Mouse (Mus musculus): ENCODE results near the gene Megf11. TPM values are rescaled to one million over a fixed set of nuclear protein-coding genes. Genes with fewer than 3 reads are reported as not detected.
"Not testable (repeated sequence)": the region's sequence is repeated elsewhere in the genome, so short reads cannot be mapped to it uniquely, and the experiment has no call there.

Megf11 gene
- total RNA-seq, 2 experiments from 2014 or later: 14.1 to 18.5 TPM

DNA sequence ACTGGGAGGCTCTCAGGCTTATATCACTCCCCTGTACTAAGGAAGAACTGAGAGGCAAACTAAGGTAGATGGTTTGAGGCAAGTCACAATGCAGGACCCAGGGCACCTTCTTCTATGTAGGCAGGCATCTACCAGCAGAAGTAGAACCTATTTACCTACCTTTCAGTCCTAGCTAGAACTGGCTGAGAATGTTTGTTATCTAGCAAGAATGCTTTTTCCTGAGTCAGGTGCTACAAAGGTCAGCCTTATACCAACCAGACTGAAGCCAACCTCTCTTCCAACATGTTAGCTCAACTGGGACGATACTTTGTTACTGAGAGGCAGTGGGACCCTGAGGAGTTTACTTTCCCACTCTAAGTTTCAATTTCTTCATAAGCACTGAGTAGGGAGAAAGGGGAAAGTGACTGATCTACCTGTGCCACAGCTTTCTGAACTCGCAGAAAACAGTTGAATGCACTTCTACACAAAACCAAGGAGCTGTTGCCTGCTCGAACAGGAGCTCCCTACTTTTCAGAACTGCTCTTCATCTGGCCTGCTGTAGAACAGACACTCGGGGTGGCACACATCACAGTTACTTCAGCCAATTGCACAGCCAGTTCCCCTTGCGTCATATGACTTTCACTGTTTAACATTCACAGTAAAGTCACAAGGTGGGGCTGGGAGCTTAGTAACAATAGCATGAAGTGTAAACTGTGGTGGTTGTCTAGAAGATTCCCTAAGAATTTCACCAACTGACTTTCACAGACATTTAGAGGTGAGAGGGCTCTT lies 318.8 kb downstream of the Megf11 start:
- H3K27ac ChIP-seq: peak overlapping the region; percentile 59; the same call in 1 of the 2 replicates
- no peak overlapping the region for H3K4me3 ChIP-seq
- no peak for TF ChIP-seq CTCF (conservative IDR thresholded peaks at IDR 0.05)
- no peak for DNase-seq (ENCODE audit: low spot score in 2 of 2)

DNA sequence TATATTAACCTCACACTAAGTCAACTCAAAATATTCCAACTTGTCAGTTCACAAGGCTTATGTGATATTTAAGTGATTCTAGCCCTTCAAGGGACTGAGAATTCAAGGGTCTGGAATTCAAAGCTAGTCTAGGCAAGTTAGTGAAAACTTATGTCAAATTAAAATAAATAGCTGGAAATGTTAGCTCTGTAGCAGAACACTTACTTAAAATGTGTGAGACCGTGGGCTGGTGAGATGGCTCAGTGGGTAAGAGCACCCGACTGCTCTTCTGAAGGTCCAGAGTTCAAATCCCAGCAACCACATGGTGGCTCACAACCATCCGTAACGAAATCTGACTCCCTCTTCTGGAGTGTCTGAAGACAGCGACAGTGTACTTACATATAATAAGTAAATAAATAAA lies 324.9 kb downstream of the Megf11 start:
- not testable (repeated sequence) for DNase-seq (ENCODE audit: low spot score in 2 of 2); H3K4me3 ChIP-seq; H3K27ac ChIP-seq

GRCm38 (mm10) chr9:64719526-64720163 lies 334.2 kb downstream of the Megf11 start:
- Histone ChIP-seq H3K4me3 (no peak overlapping the region), H3K27ac (no peak overlapping the region)
- TF ChIP-seq CTCF (conservative IDR thresholded peaks at IDR 0.05): no peak
- DNase-seq (ENCODE audit: low spot score in 2 of 2): no peak

DNA sequence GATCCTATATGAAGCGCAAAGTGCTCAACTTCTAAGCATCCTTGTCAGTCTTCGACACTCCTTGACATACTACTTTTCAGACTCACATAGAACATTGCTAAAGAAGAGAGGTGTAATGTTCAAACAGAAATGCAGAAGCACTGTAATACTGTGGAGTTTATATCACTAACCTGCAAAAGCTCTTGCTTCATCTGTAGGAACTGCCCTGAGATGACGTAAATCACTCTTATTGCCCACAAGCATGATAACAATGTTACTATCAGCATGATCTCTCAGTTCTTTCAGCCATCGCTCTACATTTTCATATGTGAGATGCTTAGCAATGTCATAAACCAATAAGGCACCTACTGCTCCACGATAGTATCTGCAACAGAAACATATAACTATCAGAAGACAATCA lies 341.0 kb downstream of the Megf11 start:
- no peak overlapping the region for H3K4me3 ChIP-seq
- no peak for DNase-seq (ENCODE audit: low spot score in 2 of 2)
- no peak overlapping the region for H3K27ac ChIP-seq
- TF ChIP-seq CTCF (conservative IDR thresholded peaks at IDR 0.05): no peak

GRCm38 (mm10) chr9:64731029-64731560 lies 345.7 kb downstream of the Megf11 start:
- no peak for DNase-seq (ENCODE audit: low spot score in 2 of 2)
- Histone ChIP-seq H3K27ac (no peak overlapping the region), H3K4me3 (no peak overlapping the region)
- TF ChIP-seq CTCF (conservative IDR thresholded peaks at IDR 0.05): no peak

DNA sequence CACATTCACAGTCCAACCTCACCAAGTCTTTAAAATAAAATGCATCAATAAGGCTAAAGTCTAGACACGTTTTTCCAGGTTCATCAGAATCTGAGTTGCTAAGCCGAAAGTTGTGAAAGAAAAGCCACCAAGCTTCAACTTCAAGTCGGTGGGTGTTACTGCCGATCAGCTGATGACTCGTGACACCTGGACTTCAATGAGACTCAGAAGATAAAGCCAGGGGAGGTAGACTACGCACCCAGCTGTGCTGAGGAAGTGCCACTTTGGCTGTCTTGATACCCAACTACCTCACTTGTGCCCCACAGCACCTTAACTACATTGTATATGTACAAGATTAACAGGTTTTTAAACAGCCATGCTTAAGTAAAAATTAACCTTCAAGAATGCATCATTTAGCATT lies 348.7 kb downstream of the Megf11 start:
- no peak for DNase-seq (ENCODE audit: low spot score in 2 of 2)

GRCm38 (mm10) chr9:64734992-64735391 lies 349.6 kb downstream of the Megf11 start:
- not testable (repeated sequence) for DNase-seq (ENCODE audit: low spot score in 2 of 2); H3K4me3 ChIP-seq; H3K27ac ChIP-seq

More for the DNA sequence above, 348.7 kb downstream of the Megf11 start:
- no peak overlapping the region for H3K4me3 ChIP-seq
- no peak for TF ChIP-seq CTCF (conservative IDR thresholded peaks at IDR 0.05)
- H3K27ac ChIP-seq: no peak overlapping the region

GRCm38 (mm10) chr9:64736076-64736638 lies 350.7 kb downstream of the Megf11 start:
- no peak for TF ChIP-seq CTCF (conservative IDR thresholded peaks at IDR 0.05)

DNA sequence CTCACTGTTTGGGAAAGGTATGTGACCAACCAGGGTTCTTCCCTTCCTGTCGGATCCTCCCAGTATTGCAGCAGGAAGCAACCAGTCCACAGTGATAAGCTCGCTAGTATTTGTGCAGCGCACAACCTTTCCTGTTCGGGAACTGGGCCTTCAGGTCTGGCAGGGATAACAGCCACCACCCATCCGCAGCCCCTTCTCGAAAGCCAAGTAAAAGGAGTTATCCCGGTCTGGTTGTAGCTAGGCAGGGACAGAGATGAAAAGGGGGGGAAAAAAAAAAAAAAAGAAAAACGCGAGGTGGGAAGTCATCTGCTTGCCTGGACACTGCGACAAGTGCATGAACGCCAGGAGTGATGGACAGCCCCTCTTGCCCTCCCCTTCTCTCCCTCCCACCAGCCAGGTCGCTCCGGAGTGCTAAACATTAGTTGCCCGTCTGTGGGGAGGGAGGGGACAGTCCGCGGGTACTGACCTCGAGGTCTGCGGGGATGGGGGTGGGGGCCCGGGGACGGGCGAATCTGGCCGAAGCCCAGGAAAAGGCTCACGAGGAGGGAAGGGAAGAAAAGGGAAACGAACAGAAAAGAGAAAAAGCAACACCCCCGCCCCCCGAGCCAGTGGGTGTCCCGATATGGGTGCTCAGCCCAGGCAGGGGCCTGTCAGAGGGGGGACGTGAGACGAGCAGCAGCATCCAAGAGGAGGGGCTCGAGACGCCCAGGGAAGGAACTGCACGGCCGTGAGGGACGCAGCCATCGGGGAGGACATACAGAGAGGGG lies 351.4 kb downstream of the Megf11 start:
- Histone ChIP-seq H3K27ac (peak overlapping the region; percentile 99), H3K4me3 (peak overlapping the region; percentile 90)
- peak; percentile 38 to 55 for DNase-seq (ENCODE audit: low spot score in 2 of 2)
- peak; percentile 69 for TF ChIP-seq CTCF (conservative IDR thresholded peaks at IDR 0.05)

More at GRCm38 (mm10) chr9:64736076-64736638, 350.7 kb downstream of the Megf11 start:
- Histone ChIP-seq H3K4me3 (peak overlapping the region; percentile 90), H3K27ac (peak overlapping the region; percentile 99)
- no peak for DNase-seq (ENCODE audit: low spot score in 2 of 2)

GRCm38 (mm10) chr9:64737406-64738201 lies 352.2 kb downstream of the Megf11 start, which contains the start of gene Rab11a:
Gene Rab11a, minus strand, starts transcription at chr9:64737758.
- peak; percentile 95 to 97 for DNase-seq (ENCODE audit: low spot score in 2 of 2)
- TF ChIP-seq CTCF (conservative IDR thresholded peaks at IDR 0.05): peak; percentile 41
- peak within 1 kb of the TSS; percentile 99 for H3K27ac ChIP-seq
- peak within 1 kb of the TSS; percentile 90 for H3K4me3 ChIP-seq

- TF ChIP-seq CTCF (conservative IDR thresholded peaks at IDR 0.05): no peak
- DNase-seq (ENCODE audit: low spot score in 2 of 2): no peak
Observed at GRCm38 (mm10) chr9:64739001-64739400, 353.6 kb downstream of the Megf11 start.

GRCm38 (mm10) chr9:64742453-64742852 lies 357.0 kb downstream of the Megf11 start:
- TF ChIP-seq CTCF (conservative IDR thresholded peaks at IDR 0.05): no peak
- no peak for DNase-seq (ENCODE audit: low spot score in 2 of 2)
- Histone ChIP-seq H3K4me3 (no peak overlapping the region), H3K27ac (no peak overlapping the region)

More at GRCm38 (mm10) chr9:64739001-64739400, 353.6 kb downstream of the Megf11 start:
- Histone ChIP-seq H3K4me3 (no peak overlapping the region), H3K27ac (peak overlapping the region; percentile 99)
